Mouse (Mus musculus) liver, postnatal 0 days (tissue): ENCODE measurements at regions not wholly inside any gene's neighbourhood (a gene's known extent, or its start where the extent isn't known, plus 50 kb on each side); places are given as distances from the start of the nearest gene placed in this dataset.

Source experiments
- CTCF ChIP-seq: sonication (generic); IDR thresholded peaks from 2 replicates; pipeline ENCODE4 v1.5.1; 2016; ENCODE audit warnings: antibody characterized with exemption, low read depth
- EP300 ChIP-seq: IDR thresholded peaks from 2 replicates; pipeline ENCODE4 v1.6.1; 2016; ENCODE audit warnings: antibody characterized with exemption, low read depth, mild to moderate bottlenecking

DNA sequence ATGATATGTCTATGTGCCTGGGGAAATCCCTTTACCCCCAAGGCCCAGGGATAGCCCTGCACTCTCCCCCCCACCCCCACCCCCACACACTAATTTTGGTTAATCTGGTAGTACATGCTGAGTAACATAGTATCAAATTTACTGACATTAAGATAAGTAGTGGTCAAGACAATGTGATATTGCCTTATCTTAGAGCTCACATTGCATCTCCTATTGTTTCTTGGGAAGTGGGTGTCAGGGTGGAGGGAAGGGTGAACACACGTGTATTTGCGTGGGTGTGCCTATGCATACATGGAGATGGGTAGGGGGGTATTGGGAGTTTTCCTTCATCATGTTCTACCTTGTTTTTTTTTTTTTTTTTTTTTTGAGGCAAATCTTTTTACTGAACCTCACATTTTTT is 474.8 kb upstream of the Smim15 start:
- TF ChIP-seq EP300 = no peak
- TF ChIP-seq CTCF = no peak
